Mouse (Mus musculus): ENCODE results near the gene Olfr116. TPM values are rescaled to one million over a fixed set of nuclear protein-coding genes. Genes with fewer than 3 reads are reported as not detected.

The Olfr116 gene
- polyA plus RNA-seq (2016; fragmentation: Nextera tagmentation; extraction: Ambion mirVana) = not detected in 2 replicates

DNA sequence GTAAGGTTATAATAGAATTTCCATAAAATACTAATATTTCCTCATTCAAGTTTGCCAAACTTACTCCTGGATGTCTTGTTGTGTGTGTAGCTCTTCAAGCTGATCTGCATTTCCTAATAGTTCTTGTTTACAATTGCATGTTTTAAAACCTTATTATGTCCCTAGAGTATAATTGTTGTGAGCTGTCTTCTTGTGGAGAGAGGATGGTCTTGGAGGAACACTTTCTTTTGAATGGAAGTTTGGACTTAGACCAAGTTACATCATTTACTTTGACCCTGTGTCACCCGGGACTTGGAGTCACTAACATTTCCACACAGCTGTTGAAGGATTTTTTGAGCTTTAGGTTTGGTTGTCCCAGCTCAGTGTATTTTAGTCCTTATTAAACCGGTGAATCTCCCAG lies at the start of gene Olfr116, which contains the start of gene Olfr115:
Gene Olfr116, minus strand, starts transcription at position 191 of the 400 bp plus-strand sequence.
Gene Olfr115, minus strand, starts transcription at position 101 of the 400 bp plus-strand sequence.
- Histone ChIP-seq H3K4me3 (no peak within 1 kb of the TSS), H3K36me3 (no peaks in the 10 kb centered on the region), H3K4me1 (no peaks in the 10 kb centered on the region), H3K27me3 (ENCODE audit: low read depth, poor library complexity, severe bottlenecking) (no peaks in the 10 kb centered on the region), H3K9me3 (replicated peaks) (peaks cover 14% of the 10 kb centered on the region; the same call in 1 of the 2 replicates), H3K27ac (replicated peaks) (no peak within 1 kb of the TSS)
- WGBS = 79% methylated on average over 2 of the region's 2 CpGs
- DNase-seq (ENCODE audit: low spot score) = no peak

DNA sequence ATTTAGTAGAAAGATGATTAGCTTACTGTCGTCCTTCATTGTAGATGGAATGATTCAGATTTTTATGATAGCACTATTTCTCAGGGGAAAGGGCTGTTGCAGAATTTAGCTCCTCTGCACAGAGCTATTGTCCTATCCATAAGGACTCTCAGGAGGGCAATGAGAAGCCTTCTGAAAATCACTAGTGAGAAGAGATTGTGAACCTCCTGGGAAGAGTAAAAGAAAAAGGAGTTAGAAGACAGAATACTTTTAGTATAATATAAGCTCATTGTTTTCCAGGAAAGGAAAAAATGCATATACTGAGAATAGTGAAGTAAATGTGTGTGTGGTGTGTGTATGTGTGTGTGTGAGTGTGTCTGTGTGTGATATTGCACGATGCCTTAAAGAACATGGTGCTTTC lies 39.7 kb upstream of the Olfr116 start, which contains the start of gene Olfr118:
Gene Olfr118, plus strand, starts transcription at position 301 of the 400 bp plus-strand sequence.
- Histone ChIP-seq H3K27ac (replicated peaks) (no peak within 1 kb of the TSS), H3K9me3 (replicated peaks) (no peaks in the 10 kb centered on the region), H3K36me3 (no peaks in the 10 kb centered on the region), H3K4me1 (no peaks in the 10 kb centered on the region), H3K27me3 (ENCODE audit: low read depth, poor library complexity, severe bottlenecking) (no peaks in the 10 kb centered on the region), H3K4me3 (no peak within 1 kb of the TSS)
- no peak for DNase-seq (ENCODE audit: low spot score)
- 76% methylated on average over 2 of the region's 2 CpGs for WGBS

DNA sequence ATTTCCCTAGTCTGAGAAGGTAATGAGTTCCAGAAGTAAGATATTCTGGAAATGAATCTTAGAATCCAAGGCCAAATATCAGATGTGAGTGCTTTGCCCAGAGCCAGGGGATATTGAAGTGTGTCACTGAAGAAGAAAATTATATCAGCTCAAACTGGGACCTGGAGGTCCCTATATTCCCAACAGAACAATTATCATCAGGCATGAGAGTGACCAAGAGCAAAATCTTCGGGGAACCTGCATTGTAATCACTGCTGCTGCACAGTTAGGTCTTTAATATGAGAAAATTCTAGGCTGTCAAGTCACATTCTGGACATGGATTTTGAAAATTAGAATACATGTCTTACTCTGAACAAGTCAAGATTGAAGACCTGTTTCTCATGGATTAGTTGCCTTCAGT lies 36.7 kb upstream of the Olfr116 start, which contains the start of gene Olfr117:
Gene Olfr117, minus strand, starts transcription at position 101 of the 400 bp plus-strand sequence.
- no peak for DNase-seq (ENCODE audit: low spot score)
- Histone ChIP-seq H3K9me3 (replicated peaks) (no peaks in the 10 kb centered on the region), H3K36me3 (no peaks in the 10 kb centered on the region), H3K27me3 (ENCODE audit: low read depth, poor library complexity, severe bottlenecking) (no peaks in the 10 kb centered on the region), H3K4me3 (no peak within 1 kb of the TSS), H3K4me1 (no peaks in the 10 kb centered on the region), H3K27ac (replicated peaks) (no peak within 1 kb of the TSS)
- 76% methylated on average over 1 of the region's 1 CpGs for WGBS

DNA sequence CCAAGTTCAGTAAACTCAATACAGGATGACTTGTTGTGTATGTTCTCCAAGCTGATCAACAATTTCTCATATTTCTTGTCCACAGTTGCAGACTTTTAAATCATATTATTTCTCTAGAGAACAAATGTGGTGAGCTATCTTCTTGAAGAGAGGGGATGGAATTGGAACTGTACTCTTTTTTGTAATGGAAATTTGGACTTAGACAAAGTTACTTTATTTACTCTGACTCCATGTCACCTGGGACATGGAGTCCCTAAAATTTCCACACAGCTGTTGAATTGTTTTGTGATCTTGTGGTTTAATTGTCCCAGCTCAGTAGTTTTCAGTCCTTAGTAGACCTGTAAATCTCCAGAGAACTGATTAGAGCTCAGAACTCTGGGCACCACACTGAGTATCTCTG lies 34.4 kb downstream of the Olfr116 start, which contains the start of gene Olfr114:
Gene Olfr114, minus strand, starts transcription at position 101 of the 400 bp plus-strand sequence.
- Histone ChIP-seq H3K9me3 (replicated peaks) (no peaks in the 10 kb centered on the region), H3K4me1 (no peaks in the 10 kb centered on the region), H3K4me3 (no peak within 1 kb of the TSS), H3K27me3 (ENCODE audit: low read depth, poor library complexity, severe bottlenecking) (no peaks in the 10 kb centered on the region), H3K36me3 (no peaks in the 10 kb centered on the region), H3K27ac (replicated peaks) (no peak within 1 kb of the TSS)
- no peak for DNase-seq (ENCODE audit: low spot score)

DNA sequence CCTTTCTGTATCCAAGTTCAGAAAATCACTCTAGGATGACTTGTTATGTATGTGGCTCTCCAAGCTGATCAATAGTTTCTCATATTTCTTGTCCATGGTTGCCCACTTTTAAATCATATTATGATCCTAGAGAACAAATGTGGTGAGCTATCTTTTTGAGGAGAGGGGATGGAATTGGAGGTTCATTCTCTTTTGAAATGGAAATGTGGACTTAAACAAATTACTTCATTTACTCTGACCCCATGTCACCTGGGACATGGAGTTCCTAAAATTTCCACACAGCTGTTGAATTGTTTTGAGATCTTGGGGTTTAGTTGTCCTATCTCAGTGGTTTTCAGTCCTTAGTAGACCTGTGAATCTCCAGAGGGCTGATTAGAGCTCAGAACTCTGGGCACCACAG lies 49.4 kb downstream of the Olfr116 start, which contains the start of gene Olfr113:
Gene Olfr113, minus strand, starts transcription at position 101 of the 400 bp plus-strand sequence.
- H3K4me3 ChIP-seq = no peak within 1 kb of the TSS
- H3K9me3 ChIP-seq (replicated peaks) = no peaks in the 10 kb centered on the region
- no peak for DNase-seq (ENCODE audit: low spot score)
- no peaks in the 10 kb centered on the region for H3K27me3 ChIP-seq (ENCODE audit: low read depth, poor library complexity, severe bottlenecking)
- no peaks in the 10 kb centered on the region for H3K4me1 ChIP-seq
- H3K27ac ChIP-seq (replicated peaks) = no peak within 1 kb of the TSS
- no peaks in the 10 kb centered on the region for H3K36me3 ChIP-seq

Other genes starting within 250 kb of the Olfr116 start
- not detected in 2 replicates for gene Olfr105-ps, start 248.2 kb downstream of the Olfr116 start, polyA plus RNA-seq (2016; fragmentation: Nextera tagmentation; extraction: Ambion mirVana)
- not detected in 2 replicates for gene Olfr106-ps, start 236.8 kb downstream of the Olfr116 start, polyA plus RNA-seq (2016; fragmentation: Nextera tagmentation; extraction: Ambion mirVana)
- gene Olfr107, start 228.0 kb downstream of the Olfr116 start, polyA plus RNA-seq (2016; fragmentation: Nextera tagmentation; extraction: Ambion mirVana) = not detected in 2 replicates
- gene Olfr108, start 181.7 kb downstream of the Olfr116 start, polyA plus RNA-seq (2016; fragmentation: Nextera tagmentation; extraction: Ambion mirVana) = not detected in 2 replicates
- gene Olfr109, start 168.3 kb downstream of the Olfr116 start, polyA plus RNA-seq (2016; fragmentation: Nextera tagmentation; extraction: Ambion mirVana) = not detected in 2 replicates
- not detected in 2 replicates for gene H2-M2, start 143.6 kb downstream of the Olfr116 start, polyA plus RNA-seq (2016; fragmentation: Nextera tagmentation; extraction: Ambion mirVana)
- gene Olfr110, start 134.7 kb downstream of the Olfr116 start, polyA plus RNA-seq (2016; fragmentation: Nextera tagmentation; extraction: Ambion mirVana) = not detected in 2 replicates
- gene Olfr111, start 119.2 kb downstream of the Olfr116 start, polyA plus RNA-seq (2016; fragmentation: Nextera tagmentation; extraction: Ambion mirVana) = not detected in 2 replicates
- not detected in 2 replicates for gene Olfr112, start 57.7 kb downstream of the Olfr116 start, polyA plus RNA-seq (2016; fragmentation: Nextera tagmentation; extraction: Ambion mirVana)
- gene Olfr113, start 49.5 kb downstream of the Olfr116 start, polyA plus RNA-seq (2016; fragmentation: Nextera tagmentation; extraction: Ambion mirVana) = not detected in 2 replicates
- gene Olfr114, start 34.5 kb downstream of the Olfr116 start, polyA plus RNA-seq (2016; fragmentation: Nextera tagmentation; extraction: Ambion mirVana) = not detected in 2 replicates
- not detected in 2 replicates for gene Olfr115, start 90 bp downstream of the Olfr116 start, polyA plus RNA-seq (2016; fragmentation: Nextera tagmentation; extraction: Ambion mirVana)
- not detected in 2 replicates for gene Olfr117, start 36.6 kb upstream of the Olfr116 start, polyA plus RNA-seq (2016; fragmentation: Nextera tagmentation; extraction: Ambion mirVana)
- not detected in 2 replicates for gene Olfr118, start 39.8 kb upstream of the Olfr116 start, polyA plus RNA-seq (2016; fragmentation: Nextera tagmentation; extraction: Ambion mirVana)
- not detected in 2 replicates for gene Olfr119, start 69.4 kb upstream of the Olfr116 start, polyA plus RNA-seq (2016; fragmentation: Nextera tagmentation; extraction: Ambion mirVana)
- gene Olfr120, start 94.6 kb upstream of the Olfr116 start, polyA plus RNA-seq (2016; fragmentation: Nextera tagmentation; extraction: Ambion mirVana) = not detected in 2 replicates
- not detected in 2 replicates for gene Olfr121, start 121.7 kb upstream of the Olfr116 start, polyA plus RNA-seq (2016; fragmentation: Nextera tagmentation; extraction: Ambion mirVana)
- not detected in 2 replicates for gene Olfr122, start 141.4 kb upstream of the Olfr116 start, polyA plus RNA-seq (2016; fragmentation: Nextera tagmentation; extraction: Ambion mirVana)
- not detected in 2 replicates for gene Olfr123, start 166.3 kb upstream of the Olfr116 start, polyA plus RNA-seq (2016; fragmentation: Nextera tagmentation; extraction: Ambion mirVana)
- not detected in 2 replicates for gene Olfr124, start 172.7 kb upstream of the Olfr116 start, polyA plus RNA-seq (2016; fragmentation: Nextera tagmentation; extraction: Ambion mirVana)
- gene Olfr125, start 205.8 kb upstream of the Olfr116 start, polyA plus RNA-seq (2016; fragmentation: Nextera tagmentation; extraction: Ambion mirVana) = not detected in 2 replicates
- not detected in 2 replicates for gene Olfr126, start 220.3 kb upstream of the Olfr116 start, polyA plus RNA-seq (2016; fragmentation: Nextera tagmentation; extraction: Ambion mirVana)